Mouse (Mus musculus): ENCODE measurements around the gene Hist1h1d. TPM values are rescaled to one million over a fixed set of nuclear protein-coding genes. Genes with fewer than 3 reads are reported as not detected.
"Not testable (repeated sequence)": the region's sequence is repeated elsewhere in the genome, so short reads cannot be mapped to it uniquely, and the experiment has no call there.

The Hist1h1d gene
- polyA plus RNA-seq, 1 experiment from 2014 or later = 0.51 TPM

DNA sequence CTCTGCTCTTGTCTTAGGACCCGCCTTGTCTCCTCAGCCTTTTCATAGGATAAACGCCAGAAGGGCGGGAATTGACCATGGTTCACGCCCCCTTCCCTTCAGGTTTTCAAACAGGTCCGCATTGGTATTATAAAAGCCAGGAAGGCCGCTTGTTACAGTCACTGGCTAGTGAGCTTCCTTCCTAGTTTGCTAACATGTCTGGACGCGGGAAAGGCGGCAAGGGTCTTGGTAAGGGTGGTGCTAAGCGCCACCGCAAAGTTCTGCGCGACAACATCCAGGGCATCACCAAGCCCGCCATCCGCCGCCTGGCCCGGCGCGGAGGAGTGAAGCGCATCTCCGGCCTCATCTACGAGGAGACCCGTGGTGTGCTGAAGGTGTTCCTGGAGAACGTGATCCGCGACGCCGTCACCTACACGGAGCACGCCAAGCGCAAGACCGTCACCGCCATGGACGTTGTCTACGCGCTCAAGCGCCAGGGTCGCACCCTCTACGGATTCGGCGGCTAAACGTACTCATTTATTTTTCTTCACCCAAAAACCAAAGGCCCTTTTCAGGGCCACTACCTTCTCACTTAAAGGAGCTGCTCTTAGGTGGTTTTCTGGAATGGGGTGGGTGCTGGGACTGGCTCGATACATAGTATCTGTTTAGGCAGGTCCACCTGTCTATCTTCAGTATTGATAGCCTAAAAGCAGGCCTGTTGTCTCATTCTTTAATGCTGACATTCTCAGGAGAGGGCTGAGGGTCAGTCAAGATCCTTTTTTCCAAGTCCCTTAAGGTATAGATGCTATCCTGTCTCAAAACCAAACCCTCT lies 28.6 kb downstream of the Hist1h1d start, which contains the start of gene Hist1h4d:
Hist1h4d (plus strand) TSS at position 191 of the 811 bp plus-strand sequence.
- Histone ChIP-seq H3K36me3 (no peaks in the 10 kb centered on the region), H3K9me3 (no peaks in the 10 kb centered on the region), H3K27ac (peak within 1 kb of the TSS; percentile 81), H3K9ac (peak within 1 kb of the TSS; percentile 37), H3K4me1 (peaks cover 26% of the 10 kb centered on the region), H3K4me2 (peak within 1 kb of the TSS; percentile 66), H3K27me3 (no peaks in the 10 kb centered on the region), H3K4me3 (peak within 1 kb of the TSS; percentile 49)
- under 1% methylated on average over 43 of the region's 43 CpGs for WGBS
- ATAC-seq (ENCODE audit: insufficient number of reproducible peaks, low FRiP score, low TSS enrichment, low read depth) = peak; percentile 88

DNA sequence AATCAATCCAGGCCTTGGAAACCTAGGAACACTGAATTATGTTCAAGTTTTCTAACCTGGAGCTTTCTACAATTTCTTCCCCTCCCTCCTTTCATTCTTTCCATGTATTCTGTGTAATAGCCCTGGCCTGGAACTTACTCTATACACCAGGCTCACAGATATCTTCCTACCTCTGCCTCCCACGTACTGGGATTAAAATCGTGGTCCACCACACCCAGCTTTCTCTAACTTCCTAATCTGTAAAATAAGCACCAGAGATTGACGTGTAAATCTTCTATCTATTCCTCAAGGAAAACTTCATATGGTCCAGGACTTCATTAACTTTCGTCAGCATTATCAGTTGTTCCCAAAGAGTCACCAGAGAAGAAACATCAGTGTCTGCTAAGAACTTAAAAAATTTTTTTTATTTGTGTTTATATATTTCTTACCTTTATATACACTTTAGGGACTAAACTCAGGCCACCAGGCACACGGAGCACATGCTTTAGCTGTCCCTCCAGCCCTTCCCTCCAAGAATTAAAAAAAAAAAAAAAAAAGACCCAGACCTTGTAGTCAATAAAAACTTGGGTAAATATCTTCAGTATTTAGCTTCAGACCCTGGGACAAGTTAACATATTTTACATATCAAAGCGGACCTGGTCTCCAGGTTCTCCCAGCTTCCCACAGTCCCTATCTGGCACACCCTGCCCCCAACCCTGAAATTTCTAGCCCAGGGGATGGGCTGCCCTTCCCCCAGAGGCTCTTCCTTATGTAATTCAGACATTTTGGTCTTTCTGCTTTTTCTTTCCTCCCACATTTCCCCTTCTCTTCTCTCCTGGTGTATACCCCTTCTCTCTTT lies 29.4 kb downstream of the Hist1h1d start:
- peaks cover 22% of the 10 kb centered on the region for H3K4me1 ChIP-seq
- H3K27me3 ChIP-seq = no peaks in the 10 kb centered on the region
- 7% methylated on average over 6 of the region's 6 CpGs for WGBS
- H3K9me3 ChIP-seq = no peaks in the 10 kb centered on the region
- H3K9ac ChIP-seq = peak overlapping the region; percentile 37
- peak overlapping the region; percentile 66 for H3K4me2 ChIP-seq
- H3K4me3 ChIP-seq = peak overlapping the region; percentile 49
- H3K27ac ChIP-seq = peak overlapping the region; percentile 81
- no peak for ATAC-seq (ENCODE audit: insufficient number of reproducible peaks, low FRiP score, low TSS enrichment, low read depth)
- no peaks in the 10 kb centered on the region for H3K36me3 ChIP-seq

DNA sequence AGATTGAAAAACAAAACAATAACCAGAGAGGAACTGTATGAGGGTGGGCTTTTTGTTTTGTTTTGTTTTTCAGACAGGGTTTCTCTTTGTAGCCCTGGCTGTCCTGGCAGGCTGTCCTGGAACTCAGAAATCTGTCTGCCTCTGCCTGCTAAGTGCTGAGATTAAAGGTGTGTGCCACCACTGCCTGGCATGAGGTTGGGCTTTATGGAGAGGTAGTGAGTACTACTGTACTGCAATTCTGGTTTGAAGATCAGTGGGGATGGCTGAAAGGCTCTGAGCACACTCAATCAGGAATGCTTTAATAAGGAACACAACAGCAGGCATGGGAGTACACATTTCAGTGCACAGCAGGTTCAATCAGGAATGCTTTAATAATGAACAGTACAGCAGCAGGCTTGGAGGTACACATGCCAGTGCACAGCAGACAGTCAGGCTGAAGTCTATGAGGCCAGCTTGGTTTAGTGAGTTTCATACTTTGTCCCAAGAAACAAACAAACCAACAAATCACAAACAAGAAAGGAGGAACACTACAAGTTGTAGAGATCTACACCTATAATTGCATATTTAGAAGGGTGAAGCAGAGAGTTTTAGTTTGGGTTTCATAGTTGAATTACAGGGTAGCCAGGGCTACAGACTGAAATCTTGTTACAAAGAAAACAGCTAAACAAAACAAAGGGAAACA lies 30.5 kb downstream of the Hist1h1d start:
- Histone ChIP-seq H3K27me3 (no peaks in the 10 kb centered on the region), H3K27ac (peak overlapping the region; percentile 81), H3K9me3 (no peaks in the 10 kb centered on the region), H3K4me3 (no peak overlapping the region), H3K4me1 (peaks cover 22% of the 10 kb centered on the region), H3K4me2 (no peak overlapping the region), H3K9ac (no peak overlapping the region), H3K36me3 (no peaks in the 10 kb centered on the region)
- no peak for ATAC-seq (ENCODE audit: insufficient number of reproducible peaks, low FRiP score, low TSS enrichment, low read depth)

DNA sequence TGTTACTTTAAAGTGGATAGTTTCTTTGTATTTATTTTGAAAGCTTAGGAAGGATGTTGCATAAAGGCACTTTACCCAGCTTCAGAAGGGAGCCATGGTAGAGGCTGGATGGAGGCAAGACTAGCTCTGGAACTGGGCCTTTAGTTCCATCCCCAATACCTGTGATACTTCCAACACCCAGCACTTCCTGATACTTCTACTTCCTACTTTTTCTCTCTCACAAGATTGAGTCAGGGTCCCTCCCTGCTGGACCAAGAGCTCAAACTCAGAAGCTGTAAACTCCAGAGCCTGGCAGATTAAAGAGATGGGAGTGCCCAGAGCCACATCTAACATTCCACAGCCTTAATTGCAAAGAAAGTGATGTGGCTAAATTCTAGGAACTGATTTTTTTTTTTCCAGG lies 31.3 kb downstream of the Hist1h1d start:
- Histone ChIP-seq H3K4me2 (peak overlapping the region; percentile 70), H3K4me3 (peak overlapping the region; percentile 46), H3K36me3 (no peaks in the 10 kb centered on the region), H3K9me3 (no peaks in the 10 kb centered on the region), H3K9ac (no peak overlapping the region), H3K27me3 (no peaks in the 10 kb centered on the region), H3K4me1 (peaks cover 22% of the 10 kb centered on the region), H3K27ac (peak overlapping the region; percentile 95)
- ATAC-seq (ENCODE audit: insufficient number of reproducible peaks, low FRiP score, low TSS enrichment, low read depth) = no peak

DNA sequence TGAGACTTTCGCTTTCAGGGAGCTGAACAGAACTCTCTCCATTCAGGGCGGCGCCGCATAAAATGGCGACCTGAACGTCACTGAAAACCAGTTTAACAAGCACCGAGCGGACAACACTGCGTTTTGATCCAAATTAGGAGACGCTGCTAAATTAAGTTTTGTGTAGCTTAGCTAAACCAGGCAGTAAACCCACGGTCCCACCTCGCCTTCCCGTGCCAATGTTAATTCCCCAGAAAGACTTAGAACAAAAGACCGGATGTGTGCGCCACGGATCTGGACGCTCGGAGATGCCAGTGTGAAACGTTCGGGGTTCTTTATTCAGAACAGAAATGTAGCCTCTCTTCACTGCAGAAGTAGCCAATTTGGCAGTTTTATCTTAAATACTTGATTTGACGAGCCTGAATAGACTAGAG lies 32.0 kb downstream of the Hist1h1d start:
- Histone ChIP-seq H3K36me3 (no peaks in the 10 kb centered on the region), H3K4me1 (peaks cover 22% of the 10 kb centered on the region), H3K9me3 (no peaks in the 10 kb centered on the region), H3K27me3 (no peaks in the 10 kb centered on the region), H3K4me3 (peak overlapping the region; percentile 46), H3K9ac (peak overlapping the region; percentile 55), H3K4me2 (peak overlapping the region; percentile 70), H3K27ac (peak overlapping the region; percentile 95)
- no peak for ATAC-seq (ENCODE audit: insufficient number of reproducible peaks, low FRiP score, low TSS enrichment, low read depth)
- WGBS = under 1% methylated on average over 21 of the region's 21 CpGs

DNA sequence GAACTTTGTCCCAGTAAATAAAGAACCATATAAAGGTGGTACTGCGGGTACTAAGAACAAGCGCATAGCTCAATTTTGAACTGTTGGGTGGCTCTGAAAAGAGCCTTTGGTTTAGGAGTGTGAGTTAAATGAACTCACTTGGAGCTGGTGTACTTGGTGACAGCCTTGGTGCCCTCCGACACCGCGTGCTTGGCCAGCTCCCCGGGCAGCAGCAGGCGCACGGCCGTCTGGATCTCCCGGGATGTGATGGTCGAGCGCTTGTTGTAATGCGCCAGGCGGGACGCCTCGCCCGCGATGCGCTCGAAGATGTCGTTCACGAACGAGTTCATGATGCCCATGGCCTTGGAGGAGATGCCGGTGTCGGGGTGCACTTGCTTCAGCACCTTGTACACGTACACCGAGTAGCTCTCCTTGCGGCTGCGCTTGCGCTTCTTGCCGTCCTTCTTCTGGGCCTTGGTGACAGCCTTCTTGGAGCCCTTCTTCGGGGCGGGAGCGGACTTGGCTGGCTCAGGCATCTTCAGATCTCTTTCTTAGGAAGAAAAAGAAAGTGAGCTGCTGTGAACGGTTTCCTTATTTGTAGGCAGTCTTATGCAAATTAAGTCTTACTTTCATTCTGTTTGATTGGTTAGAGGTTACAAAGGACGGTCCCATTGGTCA lies 32.5 kb downstream of the Hist1h1d start:
- peak overlapping the region; percentile 95 for H3K27ac ChIP-seq
- H3K4me3 ChIP-seq = peak overlapping the region; percentile 46
- H3K9ac ChIP-seq = peak overlapping the region; percentile 55
- peak overlapping the region; percentile 70 for H3K4me2 ChIP-seq
- WGBS = under 1% methylated on average over 30 of the region's 36 CpGs
- ATAC-seq (ENCODE audit: insufficient number of reproducible peaks, low FRiP score, low TSS enrichment, low read depth) = peak; percentile 80
- H3K36me3 ChIP-seq, H3K27me3 ChIP-seq, H3K9me3 ChIP-seq: not testable (repeated sequence)
- H3K4me1 ChIP-seq = peaks cover 22% of the 10 kb centered on the region

DNA sequence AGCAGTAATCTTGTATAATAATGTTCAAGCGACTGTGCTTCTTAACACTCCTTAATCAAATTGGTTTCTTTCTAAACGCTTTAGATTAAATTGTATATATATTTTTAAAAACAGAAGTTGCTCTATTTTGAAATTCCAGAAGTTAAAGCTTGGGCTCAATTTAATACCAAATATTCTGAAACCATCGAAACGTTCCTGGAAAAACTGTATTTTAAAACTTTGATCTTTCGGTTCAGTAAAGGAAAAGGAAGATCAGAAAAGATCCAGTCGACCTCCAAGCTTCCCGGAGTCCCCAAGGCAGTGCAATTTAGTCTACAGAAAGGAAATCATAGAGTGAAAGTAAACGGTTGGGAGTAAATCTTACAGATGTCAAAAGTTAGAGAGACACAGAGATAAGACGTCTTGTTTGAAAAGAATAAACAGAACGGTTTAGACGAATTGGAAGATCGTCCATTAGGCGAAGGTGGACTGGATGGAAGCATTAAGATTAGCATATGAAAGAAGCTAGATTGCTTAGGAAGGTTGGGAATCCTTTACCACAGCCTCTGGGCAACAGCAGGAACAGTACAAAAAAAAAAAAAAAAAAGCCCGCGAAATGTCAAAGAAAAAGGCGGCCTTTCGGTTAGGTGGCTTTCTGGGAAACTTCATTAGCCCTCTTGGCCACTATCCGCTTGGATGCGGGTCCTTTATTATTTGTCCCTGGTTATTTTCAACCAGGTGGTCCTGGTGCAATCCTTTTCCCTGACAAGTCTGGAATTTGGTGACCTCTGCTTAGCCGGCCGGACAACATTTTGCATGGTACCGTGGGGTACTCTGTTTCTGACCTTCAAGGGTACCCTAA lies 33.3 kb downstream of the Hist1h1d start:
- no peaks in the 10 kb centered on the region for H3K36me3 ChIP-seq
- H3K4me1 ChIP-seq = peaks cover 22% of the 10 kb centered on the region
- H3K27me3 ChIP-seq = no peaks in the 10 kb centered on the region
- ATAC-seq (ENCODE audit: insufficient number of reproducible peaks, low FRiP score, low TSS enrichment, low read depth) = no peak
- peak overlapping the region; percentile 70 for H3K4me2 ChIP-seq
- 0 out of 2 replicates have a peak overlapping the region, but pooled peaks have one; percentile 26 for H3K9ac ChIP-seq
- peak overlapping the region; percentile 91 for H3K27ac ChIP-seq
- WGBS = under 1% methylated on average over 22 of the region's 22 CpGs
- H3K4me3 ChIP-seq = peak overlapping the region; percentile 46
- no peaks in the 10 kb centered on the region for H3K9me3 ChIP-seq

DNA sequence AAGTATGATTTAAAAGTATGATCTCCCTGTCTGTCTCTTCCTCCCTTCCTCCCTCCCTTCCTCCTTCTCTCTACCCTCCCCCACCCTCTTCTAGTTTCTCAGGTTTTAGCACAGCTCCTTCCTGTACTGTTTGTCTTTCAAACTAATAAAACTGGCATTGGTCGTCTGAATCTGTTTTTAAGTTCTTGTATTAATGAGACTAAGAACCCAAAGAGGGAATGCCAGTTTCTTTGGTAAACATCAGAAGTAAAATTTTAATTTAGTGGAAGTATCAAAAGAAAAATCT lies 33.8 kb downstream of the Hist1h1d start:
- no peaks in the 10 kb centered on the region for H3K9me3 ChIP-seq
- H3K9ac ChIP-seq = no peak overlapping the region
- H3K4me1 ChIP-seq = peaks cover 20% of the 10 kb centered on the region
- no peaks in the 10 kb centered on the region for H3K36me3 ChIP-seq
- WGBS = 3% methylated on average over 1 of the region's 1 CpGs
- no peaks in the 10 kb centered on the region for H3K27me3 ChIP-seq
- peak overlapping the region; percentile 91 for H3K27ac ChIP-seq
- ATAC-seq (ENCODE audit: insufficient number of reproducible peaks, low FRiP score, low TSS enrichment, low read depth) = no peak
- peak overlapping the region; percentile 46 for H3K4me3 ChIP-seq
- peak overlapping the region; percentile 70 for H3K4me2 ChIP-seq

DNA sequence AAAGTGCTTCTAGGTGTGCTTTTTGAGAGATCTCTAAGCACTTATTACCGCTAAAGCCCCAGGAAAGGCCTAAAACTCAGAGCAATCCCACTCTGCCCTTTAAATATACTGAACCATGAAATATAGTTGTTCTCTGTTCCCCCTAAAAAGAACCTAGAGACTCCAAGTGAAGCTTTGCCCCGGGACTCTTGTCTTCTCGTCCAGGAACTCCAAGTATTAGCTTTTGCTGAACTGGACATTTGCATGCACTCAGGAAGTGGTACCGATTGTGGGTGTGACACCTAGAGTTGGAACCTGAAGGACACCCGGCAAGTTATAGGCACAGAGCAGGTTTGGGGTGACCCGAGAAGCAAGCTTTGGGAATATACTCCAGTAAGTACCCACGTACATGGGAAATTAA lies 38.1 kb downstream of the Hist1h1d start:
- 92% methylated on average over 7 of the region's 7 CpGs for WGBS
- Histone ChIP-seq H3K36me3 (no peaks in the 10 kb centered on the region), H3K27me3 (no peaks in the 10 kb centered on the region), H3K9me3 (no peaks in the 10 kb centered on the region), H3K27ac (no peak overlapping the region), H3K4me2 (no peak overlapping the region), H3K4me1 (peaks cover 10% of the 10 kb centered on the region), H3K4me3 (no peak overlapping the region), H3K9ac (no peak overlapping the region)
- no peak for ATAC-seq (ENCODE audit: insufficient number of reproducible peaks, low FRiP score, low TSS enrichment, low read depth)

DNA sequence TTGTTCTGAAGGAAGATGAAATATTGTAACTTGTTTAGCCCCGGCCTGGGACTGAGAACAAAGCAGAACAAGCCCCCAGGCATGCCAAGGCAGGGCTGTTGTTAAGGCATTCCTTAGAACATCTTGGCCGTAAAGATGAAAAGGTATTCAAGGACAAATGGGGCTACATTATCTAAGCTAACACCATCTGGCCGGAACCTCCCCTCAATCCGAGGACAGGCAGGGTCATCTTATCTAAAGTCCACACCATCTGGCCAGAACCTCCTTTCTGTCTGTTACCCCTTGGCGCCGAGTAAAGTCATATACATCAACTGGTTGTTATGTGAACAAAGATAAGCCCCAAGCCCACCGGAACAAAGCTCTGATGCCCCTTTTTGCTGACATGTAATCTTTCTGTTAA lies 38.8 kb downstream of the Hist1h1d start:
- not testable (repeated sequence) for H3K4me3 ChIP-seq; H3K27me3 ChIP-seq; H3K9me3 ChIP-seq; H3K4me2 ChIP-seq; H3K36me3 ChIP-seq; H3K9ac ChIP-seq; H3K4me1 ChIP-seq; H3K27ac ChIP-seq; ATAC-seq (ENCODE audit: insufficient number of reproducible peaks, low FRiP score, low TSS enrichment, low read depth)
- WGBS = 84% methylated on average over 7 of the region's 7 CpGs

DNA sequence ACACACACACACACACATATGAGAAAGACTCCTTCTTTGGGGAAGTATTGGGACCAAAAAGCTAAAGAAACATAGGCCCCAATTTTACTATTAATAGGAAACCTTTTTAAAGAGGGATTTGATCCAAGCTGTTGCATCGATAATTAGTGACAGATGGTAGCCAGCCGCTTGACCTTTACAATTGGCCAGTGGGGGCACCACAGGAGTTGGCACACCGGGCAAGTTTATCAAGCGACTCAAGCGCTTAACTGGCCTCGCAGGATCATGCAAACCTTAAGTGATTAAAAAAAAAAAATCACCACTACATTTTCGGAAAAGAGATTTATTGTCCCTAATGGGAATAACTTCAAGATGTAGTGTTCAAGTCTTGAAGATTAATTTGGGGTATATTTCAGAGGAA lies 39.6 kb downstream of the Hist1h1d start:
- Histone ChIP-seq H3K27me3 (no peaks in the 10 kb centered on the region), H3K4me1 (0 out of 2 replicates have a peak, but pooled peaks cover 4% of the 10 kb centered on the region), H3K36me3 (no peaks in the 10 kb centered on the region), H3K27ac (no peak overlapping the region), H3K9ac (no peak overlapping the region), H3K4me2 (no peak overlapping the region), H3K4me3 (no peak overlapping the region), H3K9me3 (no peaks in the 10 kb centered on the region)
- WGBS = 36% methylated on average over 7 of the region's 7 CpGs
- no peak for ATAC-seq (ENCODE audit: insufficient number of reproducible peaks, low FRiP score, low TSS enrichment, low read depth)

Data from limb, embryonic 15.5 days (tissue).